Mouse (Mus musculus) erythroblast, embryonic 14.5 days (primary cell): Measurements from ENCODE around the gene Sorbs2. TPM values are rescaled to one million over a fixed set of nuclear protein-coding genes. Genes with fewer than 3 reads are reported as not detected.

Experiments used
- H3K27me3 ChIP-seq: 2 replicates; pipeline ENCODE4 v1.6.1; 2012; ENCODE audit warnings: inconsistent platforms; ENCODE audit not compliant: control insufficient read depth
- H3K36me3 ChIP-seq: 2 replicates; pipeline ENCODE4 v1.6.1; 2012; ENCODE audit warnings: mild to moderate bottlenecking, inconsistent platforms; ENCODE audit not compliant: control insufficient read depth
- H3K4me1 ChIP-seq: 2 replicates; pipeline ENCODE4 v1.6.1; 2012; ENCODE audit warnings: inconsistent platforms; ENCODE audit not compliant: control insufficient read depth
- H3K4me3 ChIP-seq: replicated peaks from 2 replicates; pipeline ENCODE3; 2012; ENCODE audit warnings: moderate library complexity, mild to moderate bottlenecking, inconsistent platforms
- H3K9me3 ChIP-seq: 2 replicates; pipeline ENCODE4 v1.6.1; 2012; ENCODE audit warnings: low read length, inconsistent platforms, mixed read lengths; ENCODE audit not compliant: control insufficient read depth
- GATA1 ChIP-seq: IDR thresholded peaks from 2 replicates; pipeline ENCODE4 v1.6.1; 2012; ENCODE audit warnings: low read length, inconsistent platforms, mixed read lengths
- TAL1 ChIP-seq: IDR thresholded peaks from 3 replicates; pipeline ENCODE4 v1.6.1; 2012; ENCODE audit warnings: low read length, inconsistent platforms, mixed read lengths
- polyA plus RNA-seq: library from polyadenylated mRNA; stranded (reverse); fragments of >175 nt; gene quantifications from 2 replicates; pipeline ENCODE4 v1.2.3, GENCODE M21; 2012

The Sorbs2 gene
- polyA plus RNA-seq = 0.01 and 0.08 TPM in 2 replicates

- H3K4me3 ChIP-seq = no peak within 1 kb of the TSS
- no peaks in the 10 kb centered on the region for H3K36me3 ChIP-seq
- no peaks in the 10 kb centered on the region for H3K4me1 ChIP-seq
- no peaks in the 10 kb centered on the region; the same call in 1 of the 2 replicates for H3K27me3 ChIP-seq
- H3K9me3 ChIP-seq = peaks cover 7% of the 10 kb centered on the region; the same call in 1 of the 2 replicates
- no peak for TF ChIP-seq GATA1
- no peak for TF ChIP-seq TAL1
Observed at GRCm38 (mm10) chr8:45507634-45508321, at the start of gene Sorbs2. Sorbs2 (plus strand) TSS chr8:45507788.

GRCm38 (mm10) chr8:45457874-45458273, 49.7 kb upstream of the Sorbs2 start:
- no peaks in the 10 kb centered on the region for H3K36me3 ChIP-seq
- H3K4me1 ChIP-seq = no peaks in the 10 kb centered on the region
- TF ChIP-seq GATA1 (no peak), TAL1 (no peak)
- H3K4me3 ChIP-seq = no peak overlapping the region
- H3K27me3 ChIP-seq = no peaks in the 10 kb centered on the region
- no peaks in the 10 kb centered on the region; the same call in 1 of the 2 replicates for H3K9me3 ChIP-seq

GRCm38 (mm10) chr8:45469006-45469405, 38.6 kb upstream of the Sorbs2 start:
- H3K4me3 ChIP-seq = no peak overlapping the region
- H3K27me3 ChIP-seq = no peaks in the 10 kb centered on the region
- no peaks in the 10 kb centered on the region for H3K36me3 ChIP-seq
- TF ChIP-seq TAL1 = no peak
- TF ChIP-seq GATA1 = no peak
- no peaks in the 10 kb centered on the region; the same call in 1 of the 2 replicates for H3K9me3 ChIP-seq
- no peaks in the 10 kb centered on the region for H3K4me1 ChIP-seq

- no peaks in the 10 kb centered on the region for H3K27me3 ChIP-seq
- H3K4me1 ChIP-seq = no peaks in the 10 kb centered on the region
- H3K9me3 ChIP-seq = no peaks in the 10 kb centered on the region; the same call in none of the 2 replicates
- TF ChIP-seq TAL1 = no peak
- TF ChIP-seq GATA1 = no peak
- H3K4me3 ChIP-seq = no peak overlapping the region
- H3K36me3 ChIP-seq = no peaks in the 10 kb centered on the region
Observed at GRCm38 (mm10) chr8:45469507-45470178, 37.9 kb upstream of the Sorbs2 start.

- Histone ChIP-seq H3K36me3 (no peaks in the 10 kb centered on the region), H3K9me3 (peaks cover 5% of the 10 kb centered on the region; the same call in 1 of the 2 replicates), H3K27me3 (no peaks in the 10 kb centered on the region), H3K4me3 (no peak overlapping the region), H3K4me1 (no peaks in the 10 kb centered on the region)
- no peak for TF ChIP-seq TAL1
- TF ChIP-seq GATA1 = no peak
Observed at GRCm38 (mm10) chr8:45480886-45481285, 26.7 kb upstream of the Sorbs2 start.

- TF ChIP-seq GATA1 = no peak
- no peak for TF ChIP-seq TAL1
- Histone ChIP-seq H3K9me3 (peaks cover 10% of the 10 kb centered on the region), H3K36me3 (no peaks in the 10 kb centered on the region), H3K4me3 (no peak overlapping the region), H3K4me1 (no peaks in the 10 kb centered on the region), H3K27me3 (no peaks in the 10 kb centered on the region)
Observed at GRCm38 (mm10) chr8:45486281-45486680, 21.3 kb upstream of the Sorbs2 start.

- no peak for TF ChIP-seq GATA1
- TF ChIP-seq TAL1 = no peak
- Histone ChIP-seq H3K27me3 (no peaks in the 10 kb centered on the region; the same call in 1 of the 2 replicates), H3K9me3 (peaks cover 7% of the 10 kb centered on the region; the same call in 1 of the 2 replicates)
Observed at GRCm38 (mm10) chr8:45503971-45504370, 3.6 kb upstream of the Sorbs2 start.

GRCm38 (mm10) chr8:45506376-45506775, 1.2 kb upstream of the Sorbs2 start:
- Histone ChIP-seq H3K36me3 (no peaks in the 10 kb centered on the region), H3K27me3 (no peaks in the 10 kb centered on the region; the same call in 1 of the 2 replicates), H3K4me1 (no peaks in the 10 kb centered on the region), H3K4me3 (no peak overlapping the region), H3K9me3 (peaks cover 7% of the 10 kb centered on the region; the same call in 1 of the 2 replicates)
- TF ChIP-seq GATA1 = no peak
- no peak for TF ChIP-seq TAL1

More at GRCm38 (mm10) chr8:45503971-45504370, 3.6 kb upstream of the Sorbs2 start:
- Histone ChIP-seq H3K4me3 (no peak overlapping the region), H3K4me1 (no peaks in the 10 kb centered on the region), H3K36me3 (no peaks in the 10 kb centered on the region)

- Histone ChIP-seq H3K27me3 (no peaks in the 10 kb centered on the region; the same call in 1 of the 2 replicates), H3K4me3 (no peak overlapping the region), H3K9me3 (peaks cover 7% of the 10 kb centered on the region; the same call in 1 of the 2 replicates), H3K4me1 (no peaks in the 10 kb centered on the region), H3K36me3 (no peaks in the 10 kb centered on the region)
- TF ChIP-seq TAL1 = no peak
Observed at GRCm38 (mm10) chr8:45507277-45507633, 333 bp upstream of the Sorbs2 start.
